Mouse (Mus musculus) hindbrain, embryonic 13.5 days (tissue): ENCODE measurements around the gene Sowaha. TPM values are rescaled to one million over a fixed set of nuclear protein-coding genes. Genes with fewer than 3 reads are reported as not detected.

Experiments used
- ATAC-seq: fragments of 200-750 bp; cut with Nextera tagmentation; 2 replicates; pipeline ENCODE4 v1.8.0; 2017; ENCODE audit warnings: moderate TSS enrichment; ENCODE audit not compliant: low FRiP score
- H3K27ac ChIP-seq: fragments of 300-500 bp; sonication (generic); 2 replicates; pipeline ENCODE4 v1.5.1; 2015; ENCODE audit warnings: inconsistent platforms, mild to moderate bottlenecking, moderate library complexity
- H3K27me3 ChIP-seq: fragments of 300-500 bp; sonication (generic); 2 replicates; pipeline ENCODE4 v1.6.1; 2015; ENCODE audit warnings: mild to moderate bottlenecking, inconsistent platforms
- H3K36me3 ChIP-seq: fragments of 300-500 bp; sonication (generic); 2 replicates; pipeline ENCODE4 v1.6.1; 2015; ENCODE audit warnings: mild to moderate bottlenecking, inconsistent platforms
- H3K4me1 ChIP-seq: fragments of 300-500 bp; sonication (generic); replicated peaks from 2 replicates; pipeline ENCODE4 v1.6.1; 2015; ENCODE audit warnings: inconsistent platforms
- H3K4me2 ChIP-seq: fragments of 300-500 bp; sonication (generic); 2 replicates; pipeline ENCODE4 v1.6.1; 2015; ENCODE audit warnings: inconsistent platforms, mild to moderate bottlenecking, moderate library complexity
- H3K4me3 ChIP-seq: fragments of 300-500 bp; sonication (generic); 2 replicates; pipeline ENCODE4 v1.5.1; 2015; ENCODE audit warnings: mild to moderate bottlenecking, inconsistent platforms
- H3K9ac ChIP-seq: fragments of 300-500 bp; sonication (generic); 2 replicates; pipeline ENCODE4 v1.6.1; 2015; ENCODE audit warnings: mild to moderate bottlenecking, inconsistent platforms
- H3K9me3 ChIP-seq: fragments of 300-500 bp; sonication (generic); 2 replicates; pipeline ENCODE4 v1.6.1; 2016; ENCODE audit warnings: inconsistent platforms
- WGBS: fragments of 180-500 bp; shearing (Covaris S2); methylation state at CpG from one replicate; pipeline ENCODE4 v1.1.7; 2015; 5-methylcytosine and 5-hydroxymethylcytosine counted together
- polyA plus RNA-seq: library from polyadenylated mRNA; unstranded; fragments of >200 nt; fragmentation: Nextera tagmentation; extraction: Ambion mirVana; gene quantifications from 2 replicates; pipeline ENCODE4 v1.2.1, GENCODE M21; 2015

The Sowaha gene
- polyA plus RNA-seq, 1 experiment from 2014 or later: 0.55 TPM

- peak overlapping the region; percentile 69 for H3K9ac ChIP-seq
- WGBS: under 1% methylated on average over 60 of the region's 62 CpGs
- 0 out of 2 replicates have a peak, but pooled peaks have one; percentile 21 for ATAC-seq
- no peak overlapping the region for H3K27ac ChIP-seq
- no peaks in the 10 kb centered on the region for H3K36me3 ChIP-seq
- peak overlapping the region; percentile 49 for H3K4me3 ChIP-seq
- H3K4me1 ChIP-seq: peaks cover 39% of the 10 kb centered on the region
- H3K27me3 ChIP-seq: peaks cover 76% of the 10 kb centered on the region
- H3K9me3 ChIP-seq: no peaks in the 10 kb centered on the region
- H3K4me2 ChIP-seq: peak overlapping the region; percentile 72
Measured at GRCm38 (mm10) chr11:53479171-53479782, 797 bp downstream of the Sowaha start.

DNA sequence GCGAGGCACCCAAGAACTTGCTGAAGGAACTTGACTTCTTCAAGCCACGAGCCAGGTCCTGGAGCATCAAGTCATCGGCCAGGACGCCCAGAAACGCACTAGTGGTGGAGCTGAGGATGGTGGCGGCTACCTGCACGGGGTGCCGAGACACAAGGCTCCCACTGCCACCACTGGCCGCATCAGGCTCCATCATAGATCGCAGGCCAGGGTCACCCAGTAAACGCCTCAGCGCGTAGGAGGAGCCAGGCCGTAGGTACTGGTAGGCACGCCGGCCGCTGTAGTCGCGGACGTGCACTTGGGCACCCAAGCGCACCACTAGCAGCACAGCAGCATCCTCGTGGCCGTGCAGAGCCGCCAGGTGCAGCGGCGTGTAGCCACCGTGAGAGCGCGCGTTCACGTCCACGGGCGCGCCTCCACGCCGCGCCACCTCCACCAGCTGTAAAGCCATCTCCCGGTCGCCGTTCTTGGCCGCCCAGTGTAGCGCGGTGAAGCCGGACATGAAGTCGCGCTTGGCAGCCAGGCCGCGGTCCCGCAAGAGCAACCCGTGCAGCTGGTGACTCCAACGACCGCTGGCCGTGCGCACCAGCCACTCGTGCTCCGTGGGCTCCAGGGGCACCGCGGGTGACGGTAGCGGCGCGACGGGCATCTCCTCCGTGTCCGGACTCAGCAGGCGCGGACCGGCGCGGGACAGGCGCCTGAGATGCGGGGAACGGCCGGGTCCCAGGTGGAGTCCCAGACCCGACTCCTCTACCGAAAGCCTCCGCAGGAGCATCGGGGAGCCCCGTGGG, 1.5 kb downstream of the Sowaha start:
- Histone ChIP-seq H3K27me3 (peaks cover 78% of the 10 kb centered on the region), H3K4me1 (peaks cover 39% of the 10 kb centered on the region), H3K9ac (peak overlapping the region; percentile 69), H3K9me3 (no peaks in the 10 kb centered on the region), H3K36me3 (no peaks in the 10 kb centered on the region), H3K4me2 (peak overlapping the region; percentile 72), H3K4me3 (peak overlapping the region; percentile 49), H3K27ac (no peak overlapping the region)
- ATAC-seq: peak; percentile 21; the same call in 1 of the 2 replicates
- 6% methylated on average over 76 of the region's 79 CpGs for WGBS

- Histone ChIP-seq H3K4me1 (peaks cover 39% of the 10 kb centered on the region), H3K36me3 (no peaks in the 10 kb centered on the region), H3K4me3 (no peak overlapping the region), H3K27ac (no peak overlapping the region), H3K9me3 (no peaks in the 10 kb centered on the region), H3K4me2 (no peak overlapping the region), H3K9ac (no peak overlapping the region), H3K27me3 (peaks cover 77% of the 10 kb centered on the region)
- 45% methylated on average over 7 of the region's 7 CpGs for WGBS
- no peak for ATAC-seq
Measured at GRCm38 (mm10) chr11:53477833-53478232, 2.2 kb downstream of the Sowaha start.

DNA sequence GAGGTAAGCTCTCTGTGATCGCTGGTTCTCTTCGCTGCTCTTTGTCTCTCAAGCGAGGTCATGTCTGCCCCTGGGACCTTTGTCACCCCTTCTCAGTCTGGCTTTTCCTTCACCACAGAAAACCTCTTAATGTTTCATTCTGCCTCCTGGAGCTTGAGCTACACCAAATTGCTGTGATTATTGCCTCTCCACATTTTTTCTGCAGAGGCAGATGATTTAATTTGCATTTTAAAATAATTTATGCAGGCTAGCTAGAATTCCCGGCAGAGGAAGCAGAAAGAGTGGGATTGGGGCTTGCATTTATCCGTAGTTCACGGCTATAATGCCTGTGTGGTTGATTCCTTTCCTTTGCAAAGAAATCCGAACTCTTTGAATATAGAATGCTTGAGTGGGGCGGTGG, 4.5 kb downstream of the Sowaha start:
- Histone ChIP-seq H3K9ac (peak overlapping the region; percentile 56), H3K4me2 (peak overlapping the region; percentile 30), H3K36me3 (no peaks in the 10 kb centered on the region), H3K9me3 (no peaks in the 10 kb centered on the region), H3K4me1 (peaks cover 41% of the 10 kb centered on the region), H3K4me3 (peak overlapping the region; percentile 8), H3K27ac (peak overlapping the region; percentile 71), H3K27me3 (peaks cover 76% of the 10 kb centered on the region)
- ATAC-seq: no peak
- WGBS: 13% methylated on average over 8 of the region's 8 CpGs

DNA sequence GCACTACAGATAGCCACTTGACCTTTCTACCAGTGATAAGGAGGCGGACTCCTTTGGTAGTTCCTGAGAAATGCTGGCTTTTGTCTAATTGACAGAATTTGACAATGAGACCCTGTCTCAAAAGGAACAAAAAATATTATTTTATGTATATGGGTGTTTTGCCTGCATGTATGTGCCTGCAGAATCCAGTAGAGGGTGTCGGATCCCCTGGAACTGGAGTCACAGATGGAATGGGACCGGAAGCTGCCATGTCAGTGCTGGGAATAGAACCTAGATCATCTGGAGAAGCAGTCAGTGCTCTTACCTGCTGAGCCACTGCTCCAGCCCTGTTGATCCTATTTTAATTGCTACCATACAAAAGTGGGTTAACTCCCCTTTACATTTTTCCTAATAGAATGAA, 7.4 kb downstream of the Sowaha start:
- no peak overlapping the region for H3K9ac ChIP-seq
- peaks cover 36% of the 10 kb centered on the region for H3K4me1 ChIP-seq
- no peak for ATAC-seq
- 82% methylated on average over 3 of the region's 3 CpGs for WGBS
- H3K4me3 ChIP-seq: no peak overlapping the region
- no peaks in the 10 kb centered on the region for H3K9me3 ChIP-seq
- no peaks in the 10 kb centered on the region for H3K36me3 ChIP-seq
- no peak overlapping the region for H3K4me2 ChIP-seq
- H3K27me3 ChIP-seq: peaks cover 67% of the 10 kb centered on the region
- no peak overlapping the region for H3K27ac ChIP-seq

DNA sequence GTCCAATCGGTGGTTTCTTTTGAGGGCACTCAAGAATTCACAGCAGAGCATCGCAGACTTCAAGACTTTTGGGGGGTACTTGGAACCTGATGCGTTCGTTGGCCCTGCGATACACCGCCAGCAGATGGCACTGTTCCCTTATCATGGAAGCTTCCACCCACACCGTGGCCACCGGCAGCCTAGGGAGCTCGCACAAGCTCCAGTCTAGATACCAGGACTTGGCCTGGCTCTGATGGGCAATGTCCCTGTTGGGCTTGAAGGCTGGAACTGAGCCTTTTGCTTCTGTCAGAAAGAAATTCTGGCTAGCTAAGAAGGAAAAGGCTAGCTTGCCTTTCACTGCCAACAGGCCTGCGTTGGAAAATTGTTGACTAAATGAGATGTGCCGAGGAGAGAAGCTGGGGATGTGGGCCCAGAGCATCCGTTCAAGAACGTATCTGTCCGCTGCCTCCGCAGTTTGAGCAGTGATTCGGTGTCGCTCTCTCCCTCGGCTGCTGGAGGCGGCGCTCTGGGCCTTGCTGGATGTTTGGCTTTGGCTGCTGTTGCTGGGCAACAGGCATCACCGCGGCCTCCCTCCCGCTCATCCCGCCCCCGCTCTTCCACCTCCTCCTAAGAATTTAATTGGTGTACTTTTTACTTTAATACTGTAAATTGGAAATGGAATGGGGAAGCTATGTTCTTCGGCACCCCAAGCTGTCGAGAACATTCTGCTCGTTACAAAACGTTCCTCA, 9.9 kb downstream of the Sowaha start, which contains the start of gene Gm9837:
Gene Gm9837 (minus strand): TSS at position 512 of the 728 bp plus-strand sequence.
- peaks cover 84% of the 10 kb centered on the region for H3K27me3 ChIP-seq
- peak within 1 kb of the TSS; percentile 55 for H3K9ac ChIP-seq
- peak within 1 kb of the TSS; percentile 24 for H3K4me3 ChIP-seq
- peak; percentile 81; the same call in 1 of the 2 replicates for ATAC-seq
- WGBS: 3% methylated on average over 29 of the region's 29 CpGs
- H3K4me1 ChIP-seq: peaks cover 33% of the 10 kb centered on the region
- peak within 1 kb of the TSS; percentile 58; the same call in 1 of the 2 replicates for H3K27ac ChIP-seq
- peak within 1 kb of the TSS; percentile 52 for H3K4me2 ChIP-seq
- H3K36me3 ChIP-seq: no peaks in the 10 kb centered on the region
- no peaks in the 10 kb centered on the region for H3K9me3 ChIP-seq

DNA sequence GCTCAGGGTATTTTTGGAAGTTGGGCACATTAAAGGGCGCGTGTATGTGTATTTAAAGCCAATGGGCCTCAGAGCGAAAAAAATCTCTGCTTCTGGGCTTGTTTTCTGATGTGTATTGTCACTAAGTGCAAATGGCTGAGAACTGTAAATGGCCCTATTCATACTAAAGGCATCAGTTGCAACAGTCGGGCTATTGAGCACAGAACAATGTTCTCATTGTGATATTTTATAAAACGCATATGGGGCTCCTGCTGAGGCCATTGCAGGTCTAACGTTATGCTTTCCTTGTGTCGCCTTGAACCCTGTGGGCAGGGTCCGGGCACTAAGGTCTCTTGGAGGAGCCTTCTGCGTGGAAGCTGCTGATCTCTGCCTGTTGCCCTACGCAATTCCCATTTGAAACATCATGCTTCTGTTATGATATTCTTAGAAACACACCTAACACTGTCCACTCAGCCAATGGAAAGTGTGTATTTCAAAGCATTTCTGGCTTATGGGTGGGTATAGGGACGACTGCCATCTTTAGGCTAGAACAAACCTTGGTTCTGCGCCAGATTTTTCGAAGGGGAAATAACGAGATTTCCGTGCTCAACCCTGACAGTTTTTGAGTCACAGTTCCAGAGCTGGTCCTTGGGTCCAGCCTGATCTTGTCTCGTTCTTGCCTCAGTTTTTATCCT, 10.6 kb downstream of the Sowaha start:
- Histone ChIP-seq H3K27ac (no peak overlapping the region), H3K4me1 (peaks cover 29% of the 10 kb centered on the region), H3K9ac (no peak overlapping the region), H3K4me2 (peak overlapping the region; percentile 52), H3K9me3 (no peaks in the 10 kb centered on the region), H3K36me3 (no peaks in the 10 kb centered on the region), H3K27me3 (peaks cover 87% of the 10 kb centered on the region), H3K4me3 (no peak overlapping the region)
- ATAC-seq: no peak
- WGBS: 31% methylated on average over 16 of the region's 16 CpGs

GRCm38 (mm10) chr11:53466231-53466971, 13.7 kb downstream of the Sowaha start:
- H3K9me3 ChIP-seq: no peaks in the 10 kb centered on the region
- ATAC-seq: no peak
- H3K4me1 ChIP-seq: peaks cover 42% of the 10 kb centered on the region
- WGBS: 7% methylated on average over 39 of the region's 40 CpGs
- H3K4me3 ChIP-seq: peak overlapping the region; percentile 31
- H3K36me3 ChIP-seq: no peaks in the 10 kb centered on the region
- peak overlapping the region; percentile 53 for H3K4me2 ChIP-seq
- H3K9ac ChIP-seq: peak overlapping the region; percentile 58; the same call in 1 of the 2 replicates
- H3K27me3 ChIP-seq: peaks cover 90% of the 10 kb centered on the region
- no peak overlapping the region for H3K27ac ChIP-seq

GRCm38 (mm10) chr11:53463551-53464424, 16.3 kb downstream of the Sowaha start:
- Histone ChIP-seq H3K4me1 (peaks cover 25% of the 10 kb centered on the region), H3K4me3 (peak overlapping the region; percentile 46), H3K9me3 (no peaks in the 10 kb centered on the region), H3K27me3 (peaks cover 98% of the 10 kb centered on the region), H3K9ac (peak overlapping the region; percentile 67), H3K36me3 (no peaks in the 10 kb centered on the region), H3K27ac (no peak overlapping the region), H3K4me2 (peak overlapping the region; percentile 80)
- no peak for ATAC-seq
- 8% methylated on average over 53 of the region's 55 CpGs for WGBS

- Histone ChIP-seq H3K4me1 (peaks cover 30% of the 10 kb centered on the region), H3K27me3 (peaks cover 99% of the 10 kb centered on the region), H3K9ac (0 out of 2 replicates have a peak overlapping the region, but pooled peaks have one; percentile 19), H3K9me3 (no peaks in the 10 kb centered on the region), H3K4me2 (no peak overlapping the region), H3K27ac (no peak overlapping the region), H3K36me3 (no peaks in the 10 kb centered on the region), H3K4me3 (no peak overlapping the region)
- 21% methylated on average over 5 of the region's 5 CpGs for WGBS
- no peak for ATAC-seq
Measured at GRCm38 (mm10) chr11:53461727-53462126, 18.3 kb downstream of the Sowaha start.
